Mouse (Mus musculus): ENCODE results near the gene Snx22. TPM values are rescaled to one million over a fixed set of nuclear protein-coding genes. Genes with fewer than 3 reads are reported as not detected.

Gene Snx22
- total and polyA plus RNA-seq, 3 experiments, result 0.43 to 10.1 TPM; not detected in 1

DNA sequence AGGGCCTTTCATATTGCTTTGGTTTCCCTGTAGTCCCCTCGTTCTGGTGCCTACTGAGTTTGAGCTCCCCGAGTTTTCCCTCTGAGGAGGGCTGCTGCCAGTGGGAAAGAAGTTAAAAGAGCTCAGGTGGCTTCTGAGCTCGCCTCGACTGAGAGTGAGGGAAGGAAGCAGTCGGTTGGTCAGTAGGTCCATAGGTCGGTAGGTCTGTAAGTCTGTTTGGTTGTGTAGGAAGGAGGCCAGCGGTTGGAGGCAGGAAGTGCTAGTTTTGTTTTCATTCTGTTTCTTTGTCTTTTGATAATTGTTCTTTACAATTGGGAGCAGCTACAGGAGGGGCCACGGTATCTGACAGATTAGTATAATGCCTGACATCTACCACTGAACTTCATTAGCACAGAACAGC, 40.6 kb upstream of the Snx22 start:
- Histone ChIP-seq H3K27me3 (ENCODE audit: control insufficient read depth in 1 of 2, insufficient read depth in 2 of 2, low read length in 2 of 2) (no peaks in the 10 kb centered on the region), H3K79me2 (ENCODE audit: control insufficient read depth, insufficient read depth, low read length, poor library complexity) (0 out of 2 replicates have a peak, but pooled peaks cover 1% of the 10 kb centered on the region), H3K4me3 (ENCODE audit: control insufficient read depth in 1 of 2, insufficient read depth in 1 of 2, low read depth in 2 of 2, low read length in 2 of 2) (no peak overlapping the region), H3K36me3 (ENCODE audit: control insufficient read depth in 1 of 2, insufficient read depth in 2 of 2, low read length in 2 of 2) (peaks cover 7 to 18% of the 10 kb centered on the region in 2 experiments), H3K9me3 (replicated peaks; ENCODE audit: insufficient read depth, low read length) (no peaks in the 10 kb centered on the region), H3K9ac (ENCODE audit: control insufficient read depth, low read depth, low read length, poor library complexity, severe bottlenecking) (no peak overlapping the region), H3K27ac (ENCODE audit: control insufficient read depth, low read depth, low read length) (no peak overlapping the region), H3K4me1 (ENCODE audit: control insufficient read depth in 1 of 2, insufficient read depth in 2 of 2, low read length in 2 of 2) (peaks cover 0 to 2% of the 10 kb centered on the region in 2 experiments; a peak in 1 of 4 replicates)
- TF ChIP-seq MXI1 (IDR thresholded peaks at IDR 0.05; ENCODE audit: low read depth, low read length) (no peak), MAFK (IDR thresholded peaks at IDR 0.05; ENCODE audit: borderline replicate concordance, low read depth, low read length) (no peak), CTCF (IDR thresholded peaks at IDR 0.05 in 2 of 3, conservative IDR thresholded peaks at IDR 0.05 in 1 of 3; ENCODE audit: control insufficient read depth in 1 of 3, insufficient read depth in 1 of 3, low read depth in 2 of 3, low read length in 3 of 3, poor library complexity in 1 of 3, severe bottlenecking in 1 of 3) (no peak), BHLHE40 (IDR thresholded peaks at IDR 0.05; ENCODE audit: borderline replicate concordance, low read depth, low read length) (no peak), NELFE (IDR thresholded peaks at IDR 0.05; ENCODE audit: low read depth, low read length) (no peak), MEF2A (IDR thresholded peaks at IDR 0.05; ENCODE audit: extremely low read depth, insufficient replicate concordance, low read depth, low read length, poor library complexity, severe bottlenecking) (no peak), JUND (IDR thresholded peaks at IDR 0.05; ENCODE audit: low read depth, low read length) (no peak), TCF12 (IDR thresholded peaks at IDR 0.05; ENCODE audit: low read depth, low read length) (no peak), ZNF384 (IDR thresholded peaks at IDR 0.05; ENCODE audit: low read depth, low read length) (no peak)
- no peak for DNase-seq (ENCODE audit: low read depth, low spot score)

DNA sequence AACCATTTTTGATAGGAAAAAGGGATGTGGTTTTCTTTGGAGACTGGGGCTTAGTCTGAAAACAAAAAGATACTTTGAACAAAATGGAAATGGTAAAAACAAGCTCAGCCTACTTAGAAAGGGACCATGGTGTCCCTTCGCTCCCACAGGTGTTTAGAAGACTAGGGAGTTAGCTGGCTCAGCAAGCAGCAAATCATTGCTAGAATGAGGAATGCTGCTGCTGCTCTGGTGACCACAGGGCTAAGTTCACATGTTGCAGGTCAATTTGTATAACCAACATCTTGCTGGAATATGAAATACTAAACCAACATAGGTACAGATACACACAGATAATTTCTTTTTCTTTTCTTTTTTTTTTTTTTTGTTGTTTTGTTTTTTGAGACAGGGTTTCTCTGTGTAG, 40.1 kb upstream of the Snx22 start:
- H3K27me3 ChIP-seq (ENCODE audit: control insufficient read depth in 1 of 2, insufficient read depth in 2 of 2, low read length in 2 of 2), result no peaks in the 10 kb centered on the region
- H3K4me1 ChIP-seq (ENCODE audit: control insufficient read depth in 1 of 2, insufficient read depth in 2 of 2, low read length in 2 of 2), result no peaks in the 10 kb centered on the region; a peak in 1 of 4 replicates
- H3K9ac ChIP-seq (ENCODE audit: control insufficient read depth, low read depth, low read length, poor library complexity, severe bottlenecking), result no peak overlapping the region
- no peak for DNase-seq (ENCODE audit: low read depth, low spot score)
- H3K9me3 ChIP-seq (replicated peaks; ENCODE audit: insufficient read depth, low read length), result no peaks in the 10 kb centered on the region
- H3K27ac ChIP-seq (ENCODE audit: control insufficient read depth, low read depth, low read length), result no peak overlapping the region
- H3K4me3 ChIP-seq (ENCODE audit: control insufficient read depth in 1 of 2, insufficient read depth in 1 of 2, low read depth in 2 of 2, low read length in 2 of 2), result no peak overlapping the region
- 0 out of 2 replicates have a peak, but pooled peaks cover 1% of the 10 kb centered on the region for H3K79me2 ChIP-seq (ENCODE audit: control insufficient read depth, insufficient read depth, low read length, poor library complexity)
- peaks cover 2 to 21% of the 10 kb centered on the region in 2 experiments for H3K36me3 ChIP-seq (ENCODE audit: control insufficient read depth in 1 of 2, insufficient read depth in 2 of 2, low read length in 2 of 2)
- TF ChIP-seq SMC3 (IDR thresholded peaks at IDR 0.05; ENCODE audit: low read depth, low read length) (no peak), CHD1 (IDR thresholded peaks at IDR 0.05; ENCODE audit: low read depth, low read length) (no peak)

DNA sequence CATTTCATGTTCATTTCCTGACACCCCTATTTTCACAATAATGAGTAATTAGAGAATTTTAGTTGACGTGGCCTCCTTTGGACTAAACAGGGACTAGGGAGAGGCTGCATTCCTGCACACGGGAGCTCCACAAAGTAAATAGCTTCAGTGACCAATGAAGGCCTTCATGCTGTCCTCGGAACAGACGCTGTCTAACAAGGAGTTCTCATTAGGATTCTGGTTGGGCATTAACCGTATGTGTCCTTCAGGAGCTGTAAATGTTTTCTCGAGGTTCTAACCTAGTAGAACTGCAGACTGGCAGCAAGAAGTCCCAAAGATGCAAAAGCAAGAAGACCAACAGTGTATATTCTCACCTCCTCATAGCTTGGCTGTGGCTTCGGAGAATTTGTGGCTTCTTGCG, 35.6 kb upstream of the Snx22 start:
- no peak for DNase-seq (ENCODE audit: low read depth, low spot score)
- H3K9me3 ChIP-seq (replicated peaks; ENCODE audit: insufficient read depth, low read length), result no peaks in the 10 kb centered on the region
- H3K36me3 ChIP-seq (ENCODE audit: control insufficient read depth in 1 of 2, insufficient read depth in 2 of 2, low read length in 2 of 2), result peaks cover 0 to 30% of the 10 kb centered on the region in 2 experiments; a peak in 2 of 4 replicates
- H3K27ac ChIP-seq (ENCODE audit: control insufficient read depth, low read depth, low read length), result no peak overlapping the region
- no peak overlapping the region for H3K9ac ChIP-seq (ENCODE audit: control insufficient read depth, low read depth, low read length, poor library complexity, severe bottlenecking)
- H3K27me3 ChIP-seq (ENCODE audit: control insufficient read depth in 1 of 2, insufficient read depth in 2 of 2, low read length in 2 of 2), result no peaks in the 10 kb centered on the region
- H3K79me2 ChIP-seq (ENCODE audit: control insufficient read depth, insufficient read depth, low read length, poor library complexity), result no peaks in the 10 kb centered on the region
- no peaks in the 10 kb centered on the region for H3K4me1 ChIP-seq (ENCODE audit: control insufficient read depth in 1 of 2, insufficient read depth in 2 of 2, low read length in 2 of 2)
- H3K4me3 ChIP-seq (ENCODE audit: control insufficient read depth in 1 of 2, insufficient read depth in 1 of 2, low read depth in 2 of 2, low read length in 2 of 2), result no peak overlapping the region
- TF ChIP-seq BHLHE40 (IDR thresholded peaks at IDR 0.05; ENCODE audit: borderline replicate concordance, low read depth, low read length) (no peak), KAT2A (conservative IDR thresholded peaks at IDR 0.05; ENCODE audit: low read depth, low read length) (no peak), CHD1 (IDR thresholded peaks at IDR 0.05; ENCODE audit: low read depth, low read length) (no peak), POLR2AphosphoS5 (IDR thresholded peaks at IDR 0.05; ENCODE audit: borderline replicate concordance, low read depth, low read length) (no peak), TAL1 (IDR thresholded peaks at IDR 0.05; ENCODE audit: low read length) (no peak), CHD2 (IDR thresholded peaks at IDR 0.05; ENCODE audit: low read length) (no peak), MEF2A (IDR thresholded peaks at IDR 0.05; ENCODE audit: extremely low read depth, insufficient replicate concordance, low read depth, low read length, poor library complexity, severe bottlenecking) (no peak), MAZ (IDR thresholded peaks at IDR 0.05; ENCODE audit: low read depth, low read length) (no peak), SIN3A (IDR thresholded peaks at IDR 0.05; ENCODE audit: low read length) (no peak)

All from MEL (cell line).